ENCODE assay signal across 18 mouse cellular contexts in the genomic region with DNA sequence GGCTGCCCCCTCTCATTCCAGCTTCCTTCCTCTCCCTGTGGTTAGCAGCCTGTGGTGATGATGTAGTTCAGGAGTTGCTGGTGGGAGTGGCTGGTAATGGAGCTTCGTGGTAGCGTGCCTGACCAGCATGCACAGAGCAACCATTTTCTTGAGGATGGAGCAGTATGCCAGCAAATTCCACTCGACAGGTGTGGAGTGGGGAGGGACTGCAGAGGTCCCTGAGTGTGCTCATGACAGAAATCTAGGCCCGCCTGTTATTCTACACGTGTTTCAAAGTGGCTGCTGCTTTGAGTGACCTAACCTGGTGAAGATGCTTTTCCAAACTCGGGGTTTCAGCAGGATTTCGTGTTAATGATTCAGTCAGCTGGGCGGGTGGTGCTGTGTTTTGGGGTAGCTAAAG.
"Had no signal": no experiment of that assay in that cellular context is flagged by ENCODE, and none has a peak within 500 bp of the region (broad histone marks: within the 10 kb centered on the region; RNA-seq: fewer than 3 reads in every experiment).

No protein-coding gene starts in this region.

- H3K4me2 ChIP-seq: liver, embryonic 12.5 days; lung, embryonic 14.5 days; midbrain, embryonic 12.5 days; neural tube, embryonic 13.5 days; neural tube, embryonic 15.5 days had no signal

- H3K27ac ChIP-seq: liver, embryonic 12.5 days; liver, embryonic 14.5 days; midbrain, embryonic 10.5 days; midbrain, embryonic 12.5 days; neural tube, embryonic 13.5 days; neural tube, embryonic 15.5 days had no signal

- H3K9ac ChIP-seq: liver, embryonic 12.5 days; liver, embryonic 14.5 days; lung, embryonic 14.5 days; midbrain, embryonic 12.5 days; neural tube, embryonic 13.5 days; neural tube, embryonic 15.5 days had no signal

- H3K27me3 ChIP-seq: liver, embryonic 12.5 days; midbrain, embryonic 12.5 days; neural tube, embryonic 13.5 days; neural tube, embryonic 15.5 days had no signal

- H3K9me3 ChIP-seq: liver, embryonic 12.5 days; midbrain, embryonic 10.5 days; midbrain, embryonic 12.5 days; neural tube, embryonic 13.5 days; neural tube, embryonic 15.5 days had no signal

- H3K4me3 ChIP-seq: liver, embryonic 12.5 days; midbrain, embryonic 10.5 days; midbrain, embryonic 12.5 days; myocyte; neural tube, embryonic 13.5 days; neural tube, embryonic 15.5 days had no signal

- ATAC-seq: liver, embryonic 12.5 days; midbrain, embryonic 16.5 days had no signal

- DNase-seq: lung, embryonic 14.5 days; midbrain, embryonic 14.5 days; retina, postnatal 1 day; right cerebral cortex, adult 18-20 months; right cerebral cortex, postnatal 25 days; right cerebral cortex, postnatal 4 days; spleen, adult 18-20 months; thymus, adult 18-20 months; thymus, postnatal 14 days; thymus, postnatal 36 days had no signal
